Mouse (Mus musculus): ENCODE results near the gene Hist2h2ab. TPM values are rescaled to one million over a fixed set of nuclear protein-coding genes. Genes with fewer than 3 reads are reported as not detected.
A peak's percentile ranks its signal among the peaks of the same experiment; 100 is the strongest.
"Not testable (repeated sequence)": the region's sequence is repeated elsewhere in the genome, so short reads cannot be mapped to it uniquely, and the experiment has no call there.

Gene Hist2h2ab
- polyA plus RNA-seq, 2 experiments from 2014 or later, result not detected

DNA sequence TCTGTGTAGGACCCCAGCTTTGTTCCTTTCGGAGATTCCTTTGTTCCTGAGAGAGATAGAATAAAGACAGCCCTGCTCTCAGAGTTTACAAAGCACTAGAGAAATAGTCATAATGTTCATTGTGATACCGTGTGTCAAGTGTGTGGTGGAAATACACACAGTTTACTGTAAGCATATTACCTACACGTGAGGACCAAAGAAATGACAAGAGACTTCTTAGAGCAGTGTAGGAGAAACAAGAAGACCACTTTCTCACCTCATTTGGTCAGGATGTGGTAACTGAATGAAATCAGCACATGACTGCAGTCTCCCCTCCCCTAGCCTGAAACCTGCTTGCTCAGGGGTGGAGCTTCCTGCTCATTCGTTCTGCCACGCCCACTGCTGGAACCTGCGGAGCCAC, 21.5 kb upstream of the Hist2h2ab start:
- ATAC-seq, result peak; percentile 83

DNA sequence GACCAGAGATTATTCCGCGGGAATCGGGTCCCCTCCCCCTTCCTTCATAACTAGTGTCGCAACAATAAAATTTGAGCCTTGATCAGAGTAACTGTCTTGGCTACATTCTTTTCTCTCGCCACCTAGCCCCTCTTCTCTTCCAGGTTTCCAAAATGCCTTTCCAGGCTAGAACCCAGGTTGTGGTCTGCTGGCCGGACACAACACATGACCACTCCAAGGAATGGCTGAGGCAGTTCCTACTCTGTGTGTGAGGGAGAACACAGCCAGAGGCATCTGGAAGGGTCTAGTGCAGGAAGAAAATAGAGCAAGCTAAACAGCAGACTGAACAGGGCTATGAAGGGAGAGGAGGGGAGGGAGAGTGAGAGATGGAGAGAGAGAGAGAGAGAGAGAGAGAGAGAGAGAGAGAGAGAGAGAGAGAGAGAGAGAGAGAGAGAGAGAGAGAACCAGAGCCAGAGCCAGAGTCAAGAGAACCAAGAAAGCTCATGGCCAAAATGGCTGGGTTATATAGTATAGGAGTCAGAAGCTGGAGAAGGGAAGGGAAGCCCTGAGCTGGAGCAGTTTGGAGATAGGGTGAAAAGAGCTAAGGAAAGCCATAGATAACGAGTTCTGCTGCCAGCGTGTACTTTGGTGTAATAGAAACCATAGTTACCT, 20.9 kb upstream of the Hist2h2ab start:
- not testable (repeated sequence) for ATAC-seq

DNA sequence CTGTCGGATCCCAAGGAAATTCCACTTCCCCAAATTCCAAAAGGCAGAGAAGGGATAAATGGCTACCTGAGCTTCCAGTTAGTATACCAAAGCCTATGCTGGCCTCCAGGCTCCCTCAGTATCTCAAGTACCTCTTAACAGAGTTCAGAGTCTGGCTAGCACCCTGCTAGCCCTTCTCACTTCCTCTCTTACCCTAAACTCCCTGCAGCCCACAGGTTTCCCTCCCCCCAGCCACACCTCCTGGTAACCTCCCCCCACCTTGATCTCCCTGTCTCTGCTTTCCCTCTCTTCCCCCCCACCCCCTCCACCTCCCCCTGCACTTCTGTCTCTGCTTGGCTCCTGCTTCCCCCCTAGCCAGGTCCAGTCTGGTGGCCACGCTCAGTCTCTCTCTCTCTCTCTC, 19.9 kb upstream of the Hist2h2ab start:
- no peak for ATAC-seq

DNA sequence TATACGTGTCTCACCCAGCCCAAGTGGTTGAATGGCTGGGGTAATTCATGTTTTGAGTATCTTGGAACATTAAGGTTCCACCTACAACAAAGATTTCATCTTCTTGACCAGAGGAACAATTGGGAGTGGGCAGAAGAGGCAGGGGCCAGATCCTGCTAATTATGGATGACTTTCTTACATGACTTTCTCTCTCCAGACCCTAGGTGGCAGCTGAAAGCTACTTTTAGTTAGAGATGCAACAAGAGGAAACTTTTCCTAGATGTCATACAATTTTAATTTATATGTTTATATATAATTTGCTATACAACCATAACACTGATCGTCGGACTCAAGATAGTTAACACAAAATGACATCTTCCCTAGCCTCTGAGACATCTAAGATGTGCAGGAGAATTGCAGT, 11.8 kb upstream of the Hist2h2ab start:
- no peak for ATAC-seq

DNA sequence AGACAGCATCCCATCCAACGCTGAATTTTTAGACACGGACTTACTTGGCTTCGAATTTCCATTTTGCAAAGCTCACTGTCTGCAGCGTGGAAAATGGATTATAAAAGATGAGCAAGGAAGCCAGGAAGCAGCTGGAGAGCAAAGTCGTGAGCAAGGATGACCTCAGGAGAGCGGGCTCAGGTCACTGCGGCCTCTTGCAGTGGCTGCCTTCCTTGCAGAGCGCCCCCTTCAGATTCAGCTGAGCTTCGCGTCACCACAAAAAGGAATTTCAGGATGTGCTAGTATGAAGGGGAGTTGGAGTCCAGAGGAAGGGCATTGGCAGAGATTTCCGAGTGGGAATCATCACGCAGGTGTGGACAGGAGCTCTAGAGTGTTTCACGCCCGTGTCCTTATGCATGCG, 10.4 kb upstream of the Hist2h2ab start:
- no peak for ATAC-seq

DNA sequence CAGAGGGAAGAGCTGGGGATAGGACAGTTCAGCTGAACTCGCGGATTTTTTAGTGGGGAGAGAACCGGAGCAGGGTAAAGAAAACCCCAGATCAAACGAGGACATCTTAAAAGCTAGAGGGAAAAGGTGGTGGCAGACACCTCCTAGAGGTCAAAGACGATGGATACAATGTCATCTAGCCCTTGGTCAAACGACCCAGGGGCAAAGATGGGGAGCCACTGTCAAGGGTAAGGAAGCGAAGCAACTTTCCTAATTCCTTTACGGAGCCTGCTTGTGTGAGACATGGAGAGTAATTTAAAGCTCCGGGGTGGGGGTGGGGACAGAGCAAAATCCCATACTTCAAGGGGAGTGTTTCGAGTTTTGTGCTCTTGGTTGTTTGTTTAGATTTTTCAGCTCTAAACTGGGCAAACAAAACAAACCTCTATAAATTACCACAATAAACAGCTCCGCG, 449 bp upstream of the Hist2h2ab start:
- ATAC-seq, result peak; percentile 9

DNA sequence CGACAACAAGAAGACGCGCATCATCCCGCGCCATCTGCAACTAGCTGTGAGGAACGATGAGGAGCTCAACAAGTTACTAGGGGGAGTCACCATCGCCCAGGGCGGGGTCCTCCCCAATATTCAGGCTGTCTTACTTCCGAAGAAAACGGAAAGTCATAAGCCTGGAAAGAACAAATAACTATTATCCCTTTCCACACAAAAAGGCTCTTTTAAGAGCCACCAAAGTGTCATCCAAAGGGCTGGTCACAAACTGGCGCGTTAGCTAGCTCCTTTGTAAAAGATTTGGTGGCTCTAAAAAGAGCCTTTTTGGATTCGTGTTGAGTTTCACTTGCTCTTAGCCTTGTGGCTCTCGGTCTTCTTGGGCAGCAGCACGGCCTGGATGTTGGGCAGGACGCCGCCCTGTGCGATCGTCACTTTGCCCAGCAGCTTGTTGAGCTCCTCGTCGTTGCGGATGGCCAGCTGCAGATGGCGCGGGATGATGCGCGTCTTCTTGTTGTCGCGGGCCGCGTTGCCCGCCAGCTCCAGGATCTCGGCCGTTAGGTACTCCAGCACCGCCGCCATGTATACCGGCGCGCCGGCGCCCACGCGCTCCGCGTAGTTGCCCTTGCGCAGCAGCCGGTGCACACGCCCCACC, 583 bp downstream of the Hist2h2ab start:
- ATAC-seq, result not testable (repeated sequence)

DNA sequence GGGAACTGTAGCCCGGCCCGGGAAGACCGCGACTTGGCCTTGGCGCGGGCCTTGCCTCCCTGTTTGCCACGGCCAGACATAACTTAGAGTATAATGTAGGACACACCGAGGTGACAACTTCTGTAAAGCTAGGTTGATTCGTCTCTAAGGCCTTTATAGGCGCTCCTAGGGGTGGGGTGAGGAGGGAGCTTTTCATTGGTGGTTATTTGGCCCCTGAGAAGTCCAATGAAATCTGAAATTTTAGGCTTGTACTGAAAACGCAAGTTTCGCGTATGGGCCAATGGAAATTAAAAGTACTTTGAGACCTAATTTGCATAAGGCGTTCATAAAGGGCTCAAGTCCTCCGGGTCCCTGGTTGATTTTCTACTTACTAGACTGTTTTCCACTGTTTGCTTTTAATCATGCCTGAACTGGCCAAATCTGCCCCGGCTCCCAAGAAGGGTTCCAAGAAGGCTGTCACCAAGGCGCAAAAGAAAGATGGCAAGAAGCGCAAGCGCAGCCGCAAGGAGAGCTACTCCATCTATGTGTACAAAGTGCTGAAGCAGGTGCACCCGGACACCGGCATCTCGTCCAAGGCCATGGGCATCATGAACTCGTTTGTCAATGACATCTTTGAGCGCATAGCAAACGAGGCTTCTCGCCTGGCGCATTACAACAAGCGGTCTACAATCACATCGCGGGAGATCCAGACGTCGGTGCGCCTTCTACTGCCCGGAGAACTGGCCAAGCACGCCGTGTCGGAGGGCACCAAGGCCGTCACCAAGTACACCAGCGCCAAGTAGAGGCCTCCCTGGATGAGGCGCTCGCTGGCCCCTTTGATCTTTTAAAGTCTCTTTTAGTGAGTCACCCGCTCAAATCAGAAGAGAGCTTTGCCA, 1.3 kb downstream of the Hist2h2ab start, which contains the start of the genes Hist2h2ac and Hist2h2be:
TSS of gene Hist2h2ac (minus strand) at position 116 of the 875 bp plus-strand sequence.
TSS of gene Hist2h2be (plus strand) at position 355 of the 875 bp plus-strand sequence.
- ATAC-seq, result peak; percentile 75

DNA sequence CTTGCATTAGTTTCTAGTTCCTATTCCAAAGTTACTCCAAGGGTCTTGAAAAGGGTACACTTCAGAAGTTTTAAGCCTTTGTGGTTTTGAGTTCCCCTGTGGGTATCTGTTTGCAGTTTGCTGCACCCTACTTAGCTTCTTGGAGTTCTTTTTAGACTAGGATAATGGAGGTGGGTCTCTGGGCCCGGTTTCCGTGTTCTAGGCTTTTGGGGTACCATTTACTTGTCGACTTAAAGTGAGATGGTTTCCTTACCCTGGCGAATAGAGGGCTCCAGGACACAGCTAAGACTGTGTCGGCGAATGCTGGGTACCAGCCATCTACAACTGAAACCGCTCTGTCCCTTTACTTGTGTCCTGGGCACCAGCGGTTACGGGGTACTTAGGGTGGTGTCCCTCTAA, 2.0 kb downstream of the Hist2h2ab start:
- ATAC-seq, result no peak

DNA sequence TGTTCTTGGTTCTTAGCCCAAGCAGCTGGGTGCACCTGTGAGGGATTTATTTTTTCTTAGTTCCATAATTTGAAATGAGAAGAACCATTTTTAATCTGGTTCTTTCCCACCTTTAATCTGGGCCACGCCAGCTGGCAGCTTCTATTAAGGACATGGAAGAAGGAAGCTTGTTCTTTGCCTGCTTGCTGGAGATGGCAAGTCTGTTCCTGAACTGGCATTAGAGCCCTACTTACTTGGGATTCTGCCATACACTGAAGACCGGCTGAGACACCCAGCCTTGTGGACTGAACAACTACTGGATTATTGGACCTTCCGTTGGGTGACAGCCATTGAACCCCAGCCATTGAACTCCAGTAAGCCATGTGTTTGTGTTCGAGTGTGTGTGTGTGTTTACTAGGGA, 3.1 kb downstream of the Hist2h2ab start:
- ATAC-seq, result no peak

DNA sequence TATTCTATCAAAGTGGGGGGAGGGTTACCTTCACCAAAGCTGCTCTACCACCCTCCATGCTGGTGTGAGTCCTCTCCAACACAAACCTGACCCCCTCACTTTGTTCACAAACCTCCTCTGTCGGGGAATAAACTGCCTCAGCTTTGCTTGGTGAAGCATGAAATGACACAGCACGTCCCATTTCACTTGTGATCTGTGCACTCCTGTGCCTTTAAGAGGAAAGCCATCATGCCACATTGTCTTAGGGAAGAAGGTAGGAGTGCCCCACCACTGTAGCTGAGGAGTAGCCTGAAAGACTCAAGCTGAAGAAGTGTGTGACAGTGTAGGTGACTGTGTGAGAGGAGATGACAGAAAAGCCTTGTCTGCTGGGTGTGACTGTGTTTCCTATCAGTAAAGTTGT, 5.8 kb downstream of the Hist2h2ab start:
- ATAC-seq, result no peak

DNA sequence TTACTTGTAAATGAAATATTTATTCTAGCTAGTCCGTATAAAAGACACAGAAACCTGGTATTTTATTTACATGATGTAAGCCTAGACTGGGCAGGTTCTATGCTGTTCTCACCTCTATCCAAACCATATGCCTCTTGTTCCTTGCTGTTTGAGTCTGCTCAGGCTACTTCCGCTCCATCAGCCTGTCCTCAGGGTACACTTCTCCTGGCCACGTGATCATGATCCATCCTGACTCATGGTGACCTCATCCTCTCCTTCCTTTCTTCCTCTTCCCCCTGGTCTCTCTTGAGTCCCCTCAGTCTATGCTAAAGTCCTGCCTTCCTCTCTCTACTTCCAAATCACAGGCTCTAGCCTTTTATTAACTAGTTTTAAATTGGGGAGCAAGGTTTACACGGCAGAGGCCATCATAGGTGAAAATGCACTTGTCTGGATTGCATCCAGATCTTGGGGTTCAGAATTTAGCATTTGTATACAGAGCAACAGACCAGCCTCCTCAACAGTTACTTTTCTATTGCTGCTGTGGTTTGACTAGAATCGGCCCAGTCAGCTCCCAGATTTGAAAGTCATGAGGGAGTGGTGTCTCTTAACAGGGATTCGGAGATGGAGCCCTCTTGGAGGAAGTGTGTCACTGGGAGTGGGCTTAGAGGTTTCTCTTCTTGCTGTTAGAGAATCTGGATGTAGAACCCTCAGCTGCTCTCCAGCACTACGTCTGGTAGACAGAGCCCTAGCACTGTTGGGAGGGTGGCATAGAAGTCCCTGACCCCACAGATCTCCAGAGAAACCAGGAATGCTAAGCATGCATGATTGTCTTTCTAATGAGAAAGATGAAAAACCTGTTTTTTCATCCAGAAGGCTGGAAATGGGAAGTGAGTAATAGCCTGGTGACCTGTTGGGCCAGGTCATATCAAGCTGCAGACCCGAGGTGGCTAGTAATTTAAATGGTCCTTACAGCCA, 7.3 kb downstream of the Hist2h2ab start:
- no peak for ATAC-seq

DNA sequence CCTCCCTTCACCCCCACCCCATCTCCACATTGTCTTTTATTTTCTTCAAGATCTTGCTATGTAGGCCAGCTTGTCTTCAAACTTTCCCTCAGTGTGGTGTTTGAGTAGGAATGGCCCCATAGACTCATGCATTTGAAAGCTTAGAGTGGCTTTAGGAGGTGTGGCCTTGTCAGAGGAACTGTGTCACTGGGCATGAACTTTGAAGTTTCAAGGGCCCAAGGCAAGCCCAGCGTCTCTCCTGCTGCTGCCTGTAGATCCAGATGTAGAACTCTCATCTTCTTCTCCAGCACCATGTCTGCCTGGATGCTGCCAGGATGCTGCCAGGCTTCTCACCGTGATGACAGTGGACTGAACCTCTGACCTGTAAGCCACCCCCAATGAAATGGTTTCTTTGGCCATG, 9.2 kb downstream of the Hist2h2ab start:
- ATAC-seq, result no peak

DNA sequence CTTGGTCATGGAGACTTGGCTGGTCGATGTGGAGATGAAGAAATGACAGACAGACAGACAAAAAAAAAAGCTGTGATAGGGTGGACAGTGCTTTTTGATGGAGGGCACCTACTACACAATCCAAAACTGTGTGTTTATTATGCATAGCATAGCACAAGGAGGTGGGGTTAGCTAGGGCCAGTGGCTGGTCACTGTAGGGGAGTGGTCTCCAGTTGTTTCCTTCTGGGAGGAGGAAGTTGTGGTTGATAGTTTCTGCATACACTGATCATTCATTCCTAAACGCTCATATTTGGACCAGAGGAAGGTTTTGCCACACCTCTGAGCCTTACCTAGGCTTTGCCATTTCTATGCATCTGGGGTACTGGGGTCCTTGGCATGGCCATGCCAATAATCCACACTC, 10.7 kb downstream of the Hist2h2ab start:
- ATAC-seq, result no peak

DNA sequence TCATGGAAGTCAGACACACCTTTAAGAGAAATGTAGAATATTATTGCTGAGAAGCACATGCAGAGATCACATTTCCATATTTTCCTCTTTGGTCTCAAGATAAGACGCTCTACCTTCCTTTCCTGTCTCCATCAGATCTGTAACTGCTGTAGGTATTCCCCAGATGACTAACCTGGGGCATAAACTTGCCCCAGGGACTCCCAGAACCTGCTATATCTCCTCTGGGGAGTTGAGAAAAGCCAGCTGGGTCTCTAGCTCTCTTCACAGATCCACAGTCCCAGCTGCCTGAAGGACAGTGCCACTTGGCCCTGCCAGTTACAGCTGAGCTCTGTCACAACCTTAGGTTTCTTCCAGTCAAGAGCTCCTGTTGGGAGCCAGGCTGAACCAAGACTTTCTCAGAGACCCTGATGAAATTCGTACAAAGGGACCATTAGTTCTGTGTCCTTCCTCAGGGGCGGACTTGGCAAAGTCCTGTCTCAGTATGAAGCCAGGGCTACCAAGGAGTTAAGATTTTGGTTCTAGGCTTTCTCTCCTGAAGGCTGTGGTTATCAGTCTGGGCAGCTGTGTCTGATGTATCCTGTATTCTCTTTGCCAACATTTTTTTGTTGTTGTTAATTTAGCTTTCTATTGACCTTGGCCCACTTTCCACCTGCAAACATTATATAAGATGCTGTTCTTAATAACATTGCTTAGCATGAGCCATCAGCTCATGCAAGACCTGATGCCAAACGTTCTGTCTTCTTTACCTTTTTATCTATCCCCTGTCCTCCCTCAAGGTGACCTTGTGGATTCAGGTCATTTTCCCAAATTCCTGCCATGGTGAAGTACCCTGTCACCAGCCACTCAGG, 11.5 kb downstream of the Hist2h2ab start:
- no peak for ATAC-seq

DNA sequence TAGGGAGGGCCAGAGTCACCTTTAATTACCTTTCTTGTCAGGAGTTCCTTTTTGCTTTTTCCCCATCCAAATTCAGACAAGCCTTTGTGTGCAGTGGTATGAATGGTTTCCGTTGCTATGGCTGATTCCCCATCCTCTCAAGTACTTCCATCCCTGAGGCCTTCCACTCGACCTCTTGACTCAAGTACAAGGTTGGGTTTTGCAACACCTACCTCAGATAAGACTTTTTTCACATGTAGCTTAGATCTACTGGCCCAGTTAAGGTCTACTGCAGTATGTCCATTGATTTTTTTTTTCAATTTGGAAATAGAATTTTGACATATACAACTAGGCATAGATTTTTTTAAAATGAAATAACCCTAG, 12.1 kb downstream of the Hist2h2ab start:
- ATAC-seq, result no peak

DNA sequence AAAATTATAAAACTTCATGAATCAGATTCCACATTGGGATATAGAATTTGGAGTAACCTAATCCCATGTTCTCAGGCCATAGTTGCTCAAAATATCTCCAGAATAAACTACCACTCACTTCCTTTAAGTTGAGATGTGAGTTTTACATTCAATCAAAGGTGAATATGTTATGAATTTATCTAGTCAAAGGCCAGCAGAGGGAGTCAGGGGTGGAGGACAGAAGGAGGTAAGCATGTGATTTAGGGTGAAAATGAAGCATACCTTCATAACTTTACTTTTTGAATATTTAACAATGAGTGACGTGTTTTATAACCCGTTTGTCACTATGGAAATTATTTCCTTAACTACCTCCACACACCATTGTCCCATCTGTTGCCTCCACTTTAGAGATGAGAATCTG, 15.2 kb downstream of the Hist2h2ab start:
- ATAC-seq, result no peak

DNA sequence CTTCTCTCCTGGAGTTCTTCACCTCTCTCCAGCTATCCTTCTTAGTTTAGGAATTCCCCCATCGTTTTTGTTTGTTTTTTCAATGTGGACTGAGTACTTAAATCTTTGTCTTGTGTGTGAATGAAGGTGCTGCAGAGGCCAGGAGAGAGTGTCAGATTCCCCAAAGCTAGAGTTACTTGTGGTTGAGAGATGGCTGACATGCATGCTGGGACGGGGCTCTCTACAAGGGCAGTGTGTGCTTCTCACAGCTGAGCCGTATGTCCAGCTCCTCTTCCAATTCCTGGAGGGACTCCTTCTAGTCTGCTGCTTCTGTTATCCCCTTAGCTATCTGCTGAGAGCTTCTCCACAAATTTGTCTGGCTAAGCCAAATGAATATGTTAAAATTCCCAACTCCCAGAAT, 16.2 kb downstream of the Hist2h2ab start:
- no peak for ATAC-seq

DNA sequence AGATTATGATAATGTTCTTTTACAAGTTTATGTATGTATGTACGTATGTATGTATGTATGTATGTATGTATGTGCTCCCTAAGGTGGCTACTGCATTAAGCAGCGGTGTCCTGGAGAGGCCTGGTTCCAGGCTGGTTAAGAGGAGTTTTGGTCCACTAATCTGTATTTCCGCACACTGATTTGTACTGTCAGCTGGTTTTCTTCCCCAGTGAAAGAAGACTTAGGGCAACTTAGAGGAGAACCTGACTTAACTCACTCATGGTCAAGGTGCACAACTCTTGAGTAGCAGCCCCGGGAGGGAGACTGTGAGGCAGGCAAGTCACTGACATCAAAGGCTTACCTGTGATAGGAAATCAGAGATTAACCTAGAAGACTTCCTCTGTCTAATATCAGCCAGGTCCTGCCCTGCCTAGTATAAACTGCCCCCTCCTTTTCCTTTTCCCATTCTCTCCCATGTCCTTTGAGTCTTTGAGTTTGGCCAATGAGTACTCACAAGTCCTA, 17.2 kb downstream of the Hist2h2ab start:
- no peak for ATAC-seq

DNA sequence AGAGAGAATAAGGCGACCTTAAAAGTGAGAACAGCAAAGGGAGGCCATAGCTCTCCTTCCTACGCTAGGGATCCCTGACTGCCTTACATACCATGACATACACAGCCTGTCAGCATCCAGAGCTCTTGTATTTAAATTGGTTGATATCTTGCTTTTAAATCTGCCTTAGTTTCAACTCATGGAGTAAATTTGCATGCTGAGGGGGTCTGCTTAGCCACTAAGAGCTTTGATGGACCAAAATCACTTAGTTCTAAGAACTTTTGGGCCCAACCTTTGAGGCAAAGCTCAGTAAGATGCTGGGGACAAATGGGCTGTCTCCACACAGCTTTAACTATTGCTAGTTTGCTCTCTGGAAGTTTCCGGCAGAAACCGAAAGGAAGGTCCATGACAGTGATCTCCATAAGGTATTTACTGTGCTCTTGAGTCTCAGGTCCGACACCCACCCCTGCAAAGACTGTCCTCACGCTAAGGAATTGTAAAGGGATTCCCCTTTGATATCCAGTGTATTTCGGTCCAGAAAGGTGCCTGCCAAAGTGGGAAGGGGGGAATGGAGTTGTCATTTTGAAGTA, 17.8 kb downstream of the Hist2h2ab start:
- no peak for ATAC-seq
